Mouse (Mus musculus) forebrain, embryonic 10.5 days (tissue): ENCODE measurements around the gene Ang. TPM values are rescaled to one million over a fixed set of nuclear protein-coding genes. Genes with fewer than 3 reads are reported as not detected.
A peak's percentile ranks its signal among the peaks of the same experiment; 100 is the strongest.
"Not testable (repeated sequence)": the region's sequence is repeated elsewhere in the genome, so short reads cannot be mapped to it uniquely, and the experiment has no call there.

Source experiments
- DNase-seq: peaks from one replicate; pipeline ENCODE4 v3.0.0-alpha.2; 2017; ENCODE audit warnings: low spot score; ENCODE audit errors: extremely low spot score
- H3K27ac ChIP-seq: fragments of 300-500 bp; sonication (generic); 2 replicates; pipeline ENCODE4 v1.5.1; 2016; ENCODE audit warnings: mild to moderate bottlenecking
- H3K27me3 ChIP-seq: fragments of 300-500 bp; sonication (generic); 2 replicates; pipeline ENCODE4 v1.6.1; 2016; ENCODE audit warnings: mild to moderate bottlenecking; ENCODE audit not compliant: poor library complexity, severe bottlenecking
- H3K36me3 ChIP-seq: fragments of 300-500 bp; sonication (generic); replicated peaks from 2 replicates; pipeline ENCODE4 v1.6.1; 2016; ENCODE audit warnings: mild to moderate bottlenecking, moderate library complexity
- H3K4me1 ChIP-seq: fragments of 300-500 bp; sonication (generic); 2 replicates; pipeline ENCODE4 v1.6.1; 2016
- H3K4me3 ChIP-seq: fragments of 300-500 bp; sonication (generic); 2 replicates; pipeline ENCODE4 v1.5.1; 2016; ENCODE audit warnings: mild to moderate bottlenecking, moderate library complexity
- H3K9me3 ChIP-seq: fragments of 300-500 bp; sonication (generic); 2 replicates; pipeline ENCODE4 v1.6.1; 2016; ENCODE audit warnings: mild to moderate bottlenecking, moderate library complexity
- WGBS: fragments of 180-500 bp; shearing (Covaris S2); methylation state at CpG from one replicate; pipeline ENCODE4 v1.1.7; 2016; 5-methylcytosine and 5-hydroxymethylcytosine counted together
- polyA plus RNA-seq: library from polyadenylated mRNA; unstranded; fragments of >200 nt; fragmentation: Nextera tagmentation; extraction: Ambion mirVana; gene quantifications from 2 replicates; pipeline ENCODE4 v1.2.1, GENCODE M21; 2016

Gene Ang
- polyA plus RNA-seq, 1 experiment from 2014 or later = 1.7 TPM

DNA sequence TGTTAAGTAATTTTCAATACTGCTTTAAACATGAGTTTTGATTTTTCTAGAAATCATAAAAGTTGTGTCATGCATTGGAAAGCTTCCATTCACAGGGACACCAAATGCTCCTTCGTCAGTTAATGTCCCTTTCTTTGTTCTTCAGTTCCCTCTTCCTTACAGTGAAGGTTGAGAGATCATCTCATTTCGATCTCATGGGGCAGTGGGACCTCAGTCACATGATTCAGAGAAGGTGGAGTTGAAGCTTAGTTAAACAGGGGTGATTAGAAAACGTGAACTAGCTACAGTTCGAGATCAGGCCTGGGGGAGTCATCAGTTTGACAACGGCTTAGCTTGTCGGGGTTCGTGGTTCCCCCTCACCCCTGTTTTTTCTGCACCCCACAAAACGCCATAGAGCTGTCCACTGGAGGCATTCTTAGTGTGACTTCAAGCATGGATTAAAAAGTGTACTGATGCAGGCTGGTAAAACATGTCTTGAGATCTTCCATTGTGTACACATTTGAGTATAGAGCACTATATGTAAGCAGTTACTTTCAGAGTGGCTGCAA is 1.2 kb downstream of the Ang start:
- Histone ChIP-seq H3K27ac (no peak overlapping the region), H3K36me3 (no peaks in the 10 kb centered on the region), H3K27me3 (peaks cover 10% of the 10 kb centered on the region; the same call in 1 of the 2 replicates), H3K9me3 (no peaks in the 10 kb centered on the region), H3K4me3 (no peak overlapping the region), H3K4me1 (peaks cover 4% of the 10 kb centered on the region; the same call in 1 of the 2 replicates)
- WGBS = 49% methylated on average over 8 of the region's 8 CpGs
- no peak for DNase-seq

GRCm38 (mm10) chr14:51093496-51093895 is 2.5 kb downstream of the Ang start:
- DNase-seq = no peak
- H3K36me3 ChIP-seq = no peaks in the 10 kb centered on the region
- H3K27ac ChIP-seq = no peak overlapping the region
- 32% methylated on average over 3 of the region's 3 CpGs for WGBS
- H3K4me1 ChIP-seq = no peaks in the 10 kb centered on the region
- peaks cover 10% of the 10 kb centered on the region; the same call in 1 of the 2 replicates for H3K27me3 ChIP-seq
- H3K4me3 ChIP-seq = no peak overlapping the region
- H3K9me3 ChIP-seq = no peaks in the 10 kb centered on the region

DNA sequence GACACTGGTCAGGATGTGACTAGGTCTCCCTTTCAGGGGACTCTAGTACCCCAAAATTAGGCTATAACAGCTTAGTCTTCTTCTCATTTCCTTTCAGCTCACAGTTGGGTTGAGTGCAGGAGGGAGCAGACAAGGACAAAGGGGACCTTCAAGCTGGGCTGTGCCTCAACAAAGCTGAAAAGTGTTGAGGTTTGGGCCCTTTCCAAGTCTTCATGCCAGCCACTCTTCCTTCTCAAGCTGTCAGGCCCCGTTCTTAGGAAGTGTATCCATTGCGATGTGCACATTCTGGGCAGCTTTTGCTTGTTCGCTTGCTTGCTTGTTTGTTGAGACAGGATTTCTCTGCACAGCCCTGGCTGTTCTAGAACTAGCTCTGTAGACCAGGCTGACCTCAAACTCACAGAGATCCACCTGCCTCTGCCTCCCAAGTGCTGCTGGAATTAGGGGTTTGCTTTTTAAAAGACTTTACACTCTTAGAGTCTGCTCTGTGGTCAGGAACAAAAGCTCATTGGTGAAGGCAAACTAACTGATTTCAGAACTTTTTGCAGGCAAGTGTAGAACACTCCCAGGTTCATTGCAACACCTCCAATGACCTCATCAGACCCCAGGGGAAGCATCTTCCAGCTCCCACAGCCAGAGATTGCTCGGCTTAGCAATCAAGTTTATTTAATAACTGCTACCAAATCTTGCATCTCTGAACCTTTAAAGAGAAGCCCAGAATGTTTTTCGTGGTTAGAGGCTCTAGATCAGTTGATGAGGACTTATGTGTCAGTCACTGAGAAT is 3.3 kb downstream of the Ang start:
- 79% methylated on average over 5 of the region's 5 CpGs for WGBS
- Histone ChIP-seq H3K9me3 (no peaks in the 10 kb centered on the region), H3K27me3 (peaks cover 10% of the 10 kb centered on the region; the same call in 1 of the 2 replicates), H3K27ac (no peak overlapping the region), H3K36me3 (no peaks in the 10 kb centered on the region), H3K4me3 (no peak overlapping the region), H3K4me1 (no peaks in the 10 kb centered on the region)
- no peak for DNase-seq

DNA sequence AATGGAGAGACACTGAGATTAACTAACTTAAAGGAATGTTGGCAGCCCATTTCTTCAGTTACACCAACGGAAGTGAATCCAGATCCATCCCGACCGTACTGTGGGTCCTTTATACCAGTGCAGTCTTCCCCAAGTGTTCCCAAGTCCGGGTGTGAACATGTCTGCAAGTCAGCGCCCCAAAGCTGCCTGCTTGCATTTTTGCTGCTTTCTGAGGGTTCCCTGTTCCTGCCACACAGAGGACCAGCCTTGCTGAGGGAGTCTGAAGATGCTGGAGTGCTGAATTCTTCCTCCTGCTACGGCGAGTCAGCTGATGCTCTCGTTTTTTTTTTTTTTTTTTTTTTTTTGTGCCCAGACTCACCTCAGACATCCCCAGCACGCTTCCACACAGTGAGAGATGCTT is 4.0 kb downstream of the Ang start:
- Histone ChIP-seq H3K36me3 (no peaks in the 10 kb centered on the region), H3K27ac (no peak overlapping the region), H3K4me1 (no peaks in the 10 kb centered on the region), H3K4me3 (no peak overlapping the region), H3K27me3 (peaks cover 10% of the 10 kb centered on the region; the same call in 1 of the 2 replicates), H3K9me3 (no peaks in the 10 kb centered on the region)
- 74% methylated on average over 9 of the region's 9 CpGs for WGBS
- DNase-seq = no peak

- Histone ChIP-seq H3K9me3 (no peaks in the 10 kb centered on the region), H3K36me3 (no peaks in the 10 kb centered on the region), H3K4me3 (no peak overlapping the region), H3K27me3 (peaks cover 10% of the 10 kb centered on the region; the same call in 1 of the 2 replicates), H3K4me1 (no peaks in the 10 kb centered on the region), H3K27ac (no peak overlapping the region)
- 80% methylated on average over 9 of the region's 9 CpGs for WGBS
- DNase-seq = no peak
These were observed 5.0 kb downstream of the Ang start for GRCm38 (mm10) chr14:51095736-51096524.

DNA sequence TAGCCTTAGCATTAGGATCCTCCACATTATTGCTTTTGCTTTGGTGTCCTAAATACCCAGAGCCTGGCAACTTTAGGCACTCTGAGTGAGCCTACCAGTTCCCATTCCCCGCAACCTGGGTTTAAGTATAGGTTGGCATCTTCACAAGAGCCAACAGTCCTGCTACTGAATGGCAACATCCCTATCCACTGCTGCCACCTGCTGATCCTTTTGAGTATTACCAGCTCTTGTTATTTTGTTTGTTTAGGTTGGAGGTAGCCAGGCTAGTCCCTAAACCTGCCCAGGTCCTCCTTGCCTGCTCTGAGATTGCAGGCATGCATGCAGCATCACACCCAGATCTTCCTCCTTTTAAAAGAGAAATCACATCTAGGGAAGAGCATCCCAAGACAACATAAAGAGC is 7.3 kb downstream of the Ang start:
- H3K36me3 ChIP-seq, DNase-seq, H3K27ac ChIP-seq, H3K27me3 ChIP-seq, H3K4me3 ChIP-seq, H3K9me3 ChIP-seq, H3K4me1 ChIP-seq: not testable (repeated sequence)
- WGBS = 38% methylated on average over 1 of the region's 1 CpGs

- H3K27ac ChIP-seq = no peak overlapping the region
- H3K4me3 ChIP-seq = no peak overlapping the region
- H3K9me3 ChIP-seq = no peaks in the 10 kb centered on the region
- H3K36me3 ChIP-seq = no peaks in the 10 kb centered on the region
- no peaks in the 10 kb centered on the region for H3K27me3 ChIP-seq
- no peak for DNase-seq
- WGBS = 95% methylated on average over 11 of the region's 11 CpGs
- H3K4me1 ChIP-seq = no peaks in the 10 kb centered on the region
These were observed 8.0 kb downstream of the Ang start for GRCm38 (mm10) chr14:51098921-51099320.

DNA sequence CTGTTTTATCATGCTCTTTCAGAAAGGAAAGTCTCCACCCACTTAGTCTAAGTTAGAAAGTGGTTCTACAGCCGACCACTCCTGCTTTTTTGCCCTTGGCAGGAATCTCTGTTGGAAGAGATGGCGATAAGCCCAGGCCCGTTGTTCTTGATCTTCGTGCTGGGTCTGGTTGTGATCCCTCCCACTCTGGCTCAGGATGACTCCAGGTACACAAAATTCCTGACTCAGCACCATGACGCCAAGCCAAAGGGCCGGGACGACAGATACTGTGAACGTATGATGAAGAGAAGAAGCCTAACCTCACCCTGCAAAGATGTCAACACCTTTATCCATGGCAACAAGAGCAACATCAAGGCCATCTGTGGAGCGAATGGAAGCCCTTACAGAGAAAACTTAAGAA is 10.3 kb downstream of the Ang start:
- H3K4me1 ChIP-seq = no peaks in the 10 kb centered on the region
- no peak for DNase-seq
- H3K9me3 ChIP-seq = no peaks in the 10 kb centered on the region
- H3K36me3 ChIP-seq = no peaks in the 10 kb centered on the region
- 82% methylated on average over 9 of the region's 9 CpGs for WGBS
- H3K27me3 ChIP-seq = no peaks in the 10 kb centered on the region
- no peak overlapping the region for H3K27ac ChIP-seq
- H3K4me3 ChIP-seq = no peak overlapping the region

DNA sequence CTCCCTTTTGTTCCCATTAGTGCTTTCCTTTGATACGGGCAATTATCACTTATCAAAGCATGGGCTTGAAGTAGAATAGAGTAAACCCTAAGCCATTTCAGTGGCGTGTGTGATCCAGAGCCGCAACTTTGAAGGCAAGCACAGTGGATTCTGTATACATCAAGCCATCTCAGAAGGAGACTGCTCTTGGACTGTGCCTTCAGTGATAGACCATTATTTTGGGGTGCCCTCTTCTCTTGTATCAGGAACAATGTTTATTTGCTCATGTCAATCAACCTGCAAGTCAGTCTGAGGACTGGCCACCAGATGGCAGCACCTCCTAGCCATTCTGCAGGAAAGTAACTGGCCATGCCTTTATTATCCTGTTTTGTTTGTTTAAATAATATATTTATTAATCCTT is 12.3 kb downstream of the Ang start:
- H3K4me1 ChIP-seq = no peaks in the 10 kb centered on the region
- 56% methylated on average over 3 of the region's 3 CpGs for WGBS
- no peak overlapping the region for H3K27ac ChIP-seq

GRCm38 (mm10) chr14:51104366-51104765 is 13.4 kb downstream of the Ang start:
- no peak for DNase-seq
- WGBS = 86% methylated on average over 2 of the region's 2 CpGs
- H3K27me3 ChIP-seq = no peaks in the 10 kb centered on the region

More for the DNA sequence above, 12.3 kb downstream of the Ang start:
- H3K36me3 ChIP-seq = no peaks in the 10 kb centered on the region
- no peak overlapping the region for H3K4me3 ChIP-seq
- H3K9me3 ChIP-seq = no peaks in the 10 kb centered on the region
- H3K27me3 ChIP-seq = no peaks in the 10 kb centered on the region
- peak; percentile 61 for DNase-seq

GRCm38 (mm10) chr14:51106449-51106967 is 15.6 kb downstream of the Ang start:
- H3K4me1 ChIP-seq = no peaks in the 10 kb centered on the region
- no peak for DNase-seq
- no peaks in the 10 kb centered on the region for H3K9me3 ChIP-seq
- H3K4me3 ChIP-seq = no peak overlapping the region
- H3K27me3 ChIP-seq = no peaks in the 10 kb centered on the region
- H3K27ac ChIP-seq = no peak overlapping the region
- H3K36me3 ChIP-seq = no peaks in the 10 kb centered on the region

More at GRCm38 (mm10) chr14:51104366-51104765, 13.4 kb downstream of the Ang start:
- Histone ChIP-seq H3K27ac (no peak overlapping the region), H3K4me3 (no peak overlapping the region), H3K9me3 (no peaks in the 10 kb centered on the region), H3K4me1 (no peaks in the 10 kb centered on the region), H3K36me3 (no peaks in the 10 kb centered on the region)

DNA sequence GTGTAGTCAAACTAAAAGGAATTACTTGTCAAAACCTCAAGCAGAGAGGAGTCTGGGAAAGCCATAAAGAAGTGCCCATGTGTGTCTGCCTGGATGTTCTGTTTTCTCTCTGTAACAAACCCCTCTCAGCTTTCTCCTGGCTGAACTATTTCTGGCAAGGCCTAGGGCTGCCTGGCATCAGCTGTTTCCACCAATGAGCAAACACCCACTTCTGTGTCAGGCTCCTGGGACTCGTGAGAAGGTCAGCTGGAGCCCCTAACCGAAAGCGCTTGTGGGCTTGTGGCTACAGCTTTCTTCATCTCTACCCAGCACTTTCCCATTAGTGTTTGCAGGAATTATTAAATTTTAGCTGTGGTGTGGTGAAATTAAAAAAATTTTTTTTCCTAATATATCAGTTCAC is 21.0 kb downstream of the Ang start:
- Histone ChIP-seq H3K36me3 (no peaks in the 10 kb centered on the region), H3K9me3 (no peaks in the 10 kb centered on the region), H3K4me3 (no peak overlapping the region), H3K27me3 (no peaks in the 10 kb centered on the region), H3K4me1 (peaks cover 11% of the 10 kb centered on the region; the same call in 1 of the 2 replicates), H3K27ac (no peak overlapping the region)
- no peak for DNase-seq
- 83% methylated on average over 3 of the region's 3 CpGs for WGBS
